Mouse (Mus musculus): Measurements from ENCODE around the gene Rpl10-ps3. TPM values are rescaled to one million over a fixed set of nuclear protein-coding genes. Genes with fewer than 3 reads are reported as not detected.

Gene Rpl10-ps3
- 100 to 1,000 TPM; 322 to 408 TPM for polyA plus RNA-seq (2012; fragmentation: generic; extraction: Trizol)

GRCm38 (mm10) chr9:50344868-50345267 lies at the start of gene Rpl10-ps3:
Gene Rpl10-ps3, minus strand, starts transcription at chr9:50344968.

Other genes starting within 250 kb of the Rpl10-ps3 start
- under 1 TPM; 0.04 to 0.11 TPM for gene Plet1, start 149.6 kb upstream of the Rpl10-ps3 start, polyA plus RNA-seq (2012; fragmentation: generic; extraction: Trizol)
- gene Pts, start 183.8 kb upstream of the Rpl10-ps3 start, polyA plus RNA-seq (2012; fragmentation: generic; extraction: Trizol) = 10 to 100 TPM in 1 of 2 experiments, 1 to 10 TPM in 1; 2.6 to 40.9 TPM
- gene Il18, start 209.9 kb upstream of the Rpl10-ps3 start, polyA plus RNA-seq (2012; fragmentation: generic; extraction: Trizol) = 10 to 100 TPM in 1 of 2 experiments, under 1 TPM in 1; 0.23 to 13.7 TPM
- gene Bco2, start 210.2 kb upstream of the Rpl10-ps3 start, polyA plus RNA-seq (2012; fragmentation: generic; extraction: Trizol) = under 1 TPM in 1 of 2 experiments, not detected in 1; 0.08 TPM
- gene Tex12, start 216.4 kb upstream of the Rpl10-ps3 start, polyA plus RNA-seq (2012; fragmentation: generic; extraction: Trizol) = not detected